Mouse (Mus musculus): Measurements from ENCODE around the gene Il10rb. TPM values are rescaled to one million over a fixed set of nuclear protein-coding genes. Genes with fewer than 3 reads are reported as not detected.

Gene Il10rb
- polyA plus RNA-seq, 2 experiments = 16.5 to 24.3 TPM

DNA sequence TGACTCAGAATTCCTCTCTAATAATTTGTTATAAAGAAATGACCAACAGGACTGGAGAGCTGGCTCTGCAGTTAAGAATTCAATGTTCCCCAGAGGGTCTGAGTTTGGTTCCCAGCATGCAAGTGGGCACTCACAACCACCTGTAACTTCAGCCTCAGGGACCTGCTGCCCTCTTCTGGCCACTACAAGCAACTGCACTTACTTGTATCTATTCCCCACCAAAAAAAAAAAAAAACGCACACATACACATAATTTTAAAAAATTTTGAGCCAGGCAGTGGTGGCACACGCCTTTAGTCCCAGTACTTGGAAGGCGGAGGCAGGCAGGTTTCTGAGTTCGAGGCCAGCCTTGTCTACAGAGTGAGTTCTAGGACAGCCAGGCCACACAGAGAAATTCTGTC is 15.9 kb upstream of the Il10rb start:
- no peak for TF ChIP-seq POLR2A (IDR thresholded peaks at IDR 0.05; ENCODE audit: borderline replicate concordance, extremely low read depth, insufficient read depth, insufficient read length)
- Histone ChIP-seq H3K36me3 (ENCODE audit: control insufficient read depth, insufficient read depth, low read length) (peaks cover 74% of the 10 kb centered on the region), H3K4me3 (replicated peaks; ENCODE audit: low read length) (no peak overlapping the region), H3K27ac (replicated peaks; ENCODE audit: low read depth, low read length) (no peak overlapping the region), H3K4me2 (replicated peaks; ENCODE audit: low read depth, low read length, severe bottlenecking) (no peak overlapping the region), H3K27me3 (ENCODE audit: control insufficient read depth, insufficient read depth, low read length) (no peaks in the 10 kb centered on the region), H3K4me1 (ENCODE audit: control insufficient read depth, insufficient read depth, low read length) (no peaks in the 10 kb centered on the region), H3K9me3 (ENCODE audit: control insufficient read depth, low read length) (no peaks in the 10 kb centered on the region), H3K9ac (ENCODE audit: low read depth, low read length, severe bottlenecking) (no peak overlapping the region)
- ATAC-seq (ENCODE audit: low FRiP score, low read depth) (no peak), DNase-seq (ENCODE audit: low spot score) (no peak)
- 91% methylated on average over 4 of the region's 4 CpGs for WGBS

DNA sequence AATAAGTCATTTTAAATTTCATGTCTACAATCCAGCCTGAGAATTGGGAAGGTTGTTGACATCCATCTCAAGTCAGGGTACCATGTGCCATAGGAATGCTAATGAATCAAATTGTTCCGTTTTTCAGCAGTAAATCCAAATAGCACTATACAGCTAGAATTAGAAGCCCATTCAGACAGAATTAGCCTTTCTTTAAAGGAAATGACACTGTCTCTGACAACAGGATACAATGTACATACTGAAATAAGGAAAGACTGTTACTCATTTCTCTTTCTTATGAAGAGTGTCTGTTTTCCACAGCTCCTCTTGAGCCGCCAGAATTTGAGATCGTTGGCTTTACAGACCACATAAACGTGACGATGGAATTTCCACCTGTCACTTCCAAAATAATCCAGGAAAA is 14.5 kb upstream of the Il10rb start, which contains the start of gene Gm21970:
TSS of gene Gm21970 (plus strand) at position 301 of the 400 bp plus-strand sequence.
- no peaks in the 10 kb centered on the region for H3K27me3 ChIP-seq (ENCODE audit: control insufficient read depth, insufficient read depth, low read length)
- DNase-seq (ENCODE audit: low spot score) (no peak), ATAC-seq (ENCODE audit: low FRiP score, low read depth) (no peak)
- H3K9ac ChIP-seq (ENCODE audit: low read depth, low read length, severe bottlenecking) = no peak within 1 kb of the TSS
- H3K9me3 ChIP-seq (ENCODE audit: control insufficient read depth, low read length) = no peaks in the 10 kb centered on the region
- no peak within 1 kb of the TSS for H3K4me3 ChIP-seq (replicated peaks; ENCODE audit: low read length)
- WGBS = 78% methylated on average over 5 of the region's 5 CpGs
- peaks cover 79% of the 10 kb centered on the region for H3K36me3 ChIP-seq (ENCODE audit: control insufficient read depth, insufficient read depth, low read length)
- no peak within 1 kb of the TSS for H3K27ac ChIP-seq (replicated peaks; ENCODE audit: low read depth, low read length)
- no peak for TF ChIP-seq POLR2A (IDR thresholded peaks at IDR 0.05; ENCODE audit: borderline replicate concordance, extremely low read depth, insufficient read depth, insufficient read length)
- H3K4me1 ChIP-seq (ENCODE audit: control insufficient read depth, insufficient read depth, low read length) = no peaks in the 10 kb centered on the region
- H3K4me2 ChIP-seq (replicated peaks; ENCODE audit: low read depth, low read length, severe bottlenecking) = no peak within 1 kb of the TSS

DNA sequence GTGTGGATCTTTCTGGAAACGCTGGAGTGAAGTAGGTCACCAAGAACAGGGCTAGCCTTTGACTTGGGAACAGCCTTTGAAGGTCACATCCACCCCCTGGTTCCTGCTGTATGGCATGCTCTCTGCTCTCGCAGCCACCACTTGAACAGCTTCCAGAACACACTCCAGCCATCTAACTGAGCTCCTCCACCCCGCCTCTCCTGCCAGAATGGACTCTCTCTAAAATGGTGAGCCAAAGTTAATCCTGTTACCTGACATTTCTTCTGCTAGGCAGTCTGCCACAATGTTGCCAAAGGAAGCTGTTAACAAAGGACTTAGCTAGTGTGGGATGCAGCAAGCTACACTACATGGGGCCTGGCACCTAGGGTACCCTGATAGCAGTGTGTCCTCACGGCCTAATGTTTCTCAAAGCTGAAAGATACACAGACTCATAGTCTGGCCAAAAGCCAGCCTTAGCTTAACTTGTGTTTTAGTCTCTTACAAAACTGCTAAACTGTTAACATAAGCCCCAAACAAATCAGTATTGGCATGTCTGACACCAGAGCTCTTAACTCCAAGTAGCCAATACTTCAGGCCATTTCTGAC is 11.0 kb upstream of the Il10rb start:
- ATAC-seq (ENCODE audit: low FRiP score, low read depth) = no peak

DNA sequence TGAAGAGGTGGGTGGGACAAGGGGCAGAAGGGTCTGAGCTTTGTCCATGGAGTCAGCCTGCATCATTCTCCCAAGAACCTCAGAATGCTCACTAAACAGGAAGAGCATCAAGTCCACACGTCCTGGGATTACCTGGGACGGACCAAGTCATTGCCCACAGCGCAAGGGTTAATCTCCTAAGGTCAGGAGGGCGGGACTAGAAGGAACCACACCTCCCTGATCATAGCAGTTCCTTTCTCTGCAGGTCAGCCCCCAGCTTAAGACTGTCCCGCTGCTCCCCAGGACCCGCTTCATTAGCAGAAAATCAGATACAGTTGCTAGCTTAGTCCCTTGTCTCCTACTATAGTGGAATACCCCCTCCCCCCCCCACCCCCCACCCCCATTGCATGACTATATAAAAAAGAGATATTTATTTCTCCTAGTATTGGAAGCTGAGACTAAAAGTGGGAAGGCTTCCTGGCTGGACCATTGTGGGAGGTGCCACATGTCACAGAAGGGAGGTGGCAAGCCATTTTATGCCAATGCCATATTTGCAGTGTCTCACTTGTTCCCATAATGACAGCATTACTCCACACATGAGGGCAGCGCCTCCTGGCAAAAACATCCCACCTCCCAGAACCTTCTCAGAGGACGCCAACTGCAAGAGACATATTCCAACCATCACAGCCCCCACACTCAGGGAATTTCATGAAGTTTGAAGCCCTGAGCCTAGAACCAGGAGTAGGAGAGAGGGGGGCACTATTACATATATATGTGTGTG is 10.2 kb upstream of the Il10rb start:
- Histone ChIP-seq H3K27me3 (ENCODE audit: control insufficient read depth, insufficient read depth, low read length) (no peaks in the 10 kb centered on the region), H3K27ac (replicated peaks; ENCODE audit: low read depth, low read length) (no peak overlapping the region), H3K4me3 (replicated peaks; ENCODE audit: low read length) (no peak overlapping the region), H3K9me3 (ENCODE audit: control insufficient read depth, low read length) (no peaks in the 10 kb centered on the region), H3K36me3 (ENCODE audit: control insufficient read depth, insufficient read depth, low read length) (peaks cover 55% of the 10 kb centered on the region), H3K4me1 (ENCODE audit: control insufficient read depth, insufficient read depth, low read length) (peaks cover 4% of the 10 kb centered on the region; the same call in 1 of the 2 replicates), H3K4me2 (replicated peaks; ENCODE audit: low read depth, low read length, severe bottlenecking) (no peak overlapping the region), H3K9ac (ENCODE audit: low read depth, low read length, severe bottlenecking) (no peak overlapping the region)
- DNase-seq (ENCODE audit: low spot score) = no peak
- TF ChIP-seq POLR2A (IDR thresholded peaks at IDR 0.05; ENCODE audit: borderline replicate concordance, extremely low read depth, insufficient read depth, insufficient read length) = no peak
- WGBS = 59% methylated on average over 8 of the region's 8 CpGs
- ATAC-seq (ENCODE audit: low FRiP score, low read depth) = no peak

More for the DNA sequence above, 11.0 kb upstream of the Il10rb start:
- no peaks in the 10 kb centered on the region for H3K4me1 ChIP-seq (ENCODE audit: control insufficient read depth, insufficient read depth, low read length)
- H3K36me3 ChIP-seq (ENCODE audit: control insufficient read depth, insufficient read depth, low read length) = peaks cover 55% of the 10 kb centered on the region
- no peak for TF ChIP-seq POLR2A (IDR thresholded peaks at IDR 0.05; ENCODE audit: borderline replicate concordance, extremely low read depth, insufficient read depth, insufficient read length)
- no peak for DNase-seq (ENCODE audit: low spot score)
- H3K4me2 ChIP-seq (replicated peaks; ENCODE audit: low read depth, low read length, severe bottlenecking) = no peak overlapping the region
- H3K9ac ChIP-seq (ENCODE audit: low read depth, low read length, severe bottlenecking) = no peak overlapping the region
- no peak overlapping the region for H3K4me3 ChIP-seq (replicated peaks; ENCODE audit: low read length)
- no peaks in the 10 kb centered on the region for H3K9me3 ChIP-seq (ENCODE audit: control insufficient read depth, low read length)
- 84% methylated on average over 4 of the region's 4 CpGs for WGBS
- no peaks in the 10 kb centered on the region for H3K27me3 ChIP-seq (ENCODE audit: control insufficient read depth, insufficient read depth, low read length)
- no peak overlapping the region for H3K27ac ChIP-seq (replicated peaks; ENCODE audit: low read depth, low read length)

DNA sequence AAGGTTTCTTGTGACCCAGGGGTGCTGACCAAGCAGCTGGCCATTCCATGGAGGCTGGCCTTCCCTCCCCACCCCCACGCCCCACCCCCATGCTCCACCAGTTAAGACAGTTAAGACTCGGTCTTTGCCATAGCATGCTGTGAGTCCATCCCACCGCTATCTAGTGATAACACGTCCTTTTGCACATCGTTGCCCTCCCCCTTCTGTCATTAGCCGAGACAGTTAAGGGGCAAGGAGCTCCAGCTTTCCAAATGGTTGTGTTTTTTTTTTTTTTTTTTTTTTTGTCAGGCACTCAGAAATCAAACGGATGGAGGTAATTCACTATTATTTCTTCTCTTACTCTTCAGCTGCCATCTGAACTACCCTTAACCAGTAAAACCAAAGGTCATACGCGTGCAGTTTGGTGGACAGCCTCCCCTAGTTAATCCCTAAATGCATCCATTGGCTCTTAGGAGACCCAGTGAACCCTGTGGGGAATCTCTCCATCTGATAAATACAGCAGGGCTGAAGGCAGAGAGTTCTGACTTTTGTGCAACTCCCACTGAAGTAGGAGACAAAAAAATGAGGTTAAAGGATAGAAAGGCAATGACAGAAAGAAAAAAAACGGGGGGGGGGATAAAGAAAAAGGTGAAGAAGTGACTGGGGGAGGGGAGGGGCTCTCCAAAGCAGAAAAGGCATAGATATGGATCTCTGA is 9.0 kb upstream of the Il10rb start:
- Histone ChIP-seq H3K4me1 (ENCODE audit: control insufficient read depth, insufficient read depth, low read length) (peaks cover 14% of the 10 kb centered on the region), H3K36me3 (ENCODE audit: control insufficient read depth, insufficient read depth, low read length) (peaks cover 47% of the 10 kb centered on the region), H3K27ac (replicated peaks; ENCODE audit: low read depth, low read length) (no peak overlapping the region), H3K9me3 (ENCODE audit: control insufficient read depth, low read length) (no peaks in the 10 kb centered on the region), H3K4me2 (replicated peaks; ENCODE audit: low read depth, low read length, severe bottlenecking) (no peak overlapping the region), H3K27me3 (ENCODE audit: control insufficient read depth, insufficient read depth, low read length) (no peaks in the 10 kb centered on the region), H3K9ac (ENCODE audit: low read depth, low read length, severe bottlenecking) (no peak overlapping the region), H3K4me3 (replicated peaks; ENCODE audit: low read length) (no peak overlapping the region)
- DNase-seq (ENCODE audit: low spot score) = no peak
- no peak for TF ChIP-seq POLR2A (IDR thresholded peaks at IDR 0.05; ENCODE audit: borderline replicate concordance, extremely low read depth, insufficient read depth, insufficient read length)
- WGBS = 76% methylated on average over 10 of the region's 10 CpGs
- no peak for ATAC-seq (ENCODE audit: low FRiP score, low read depth)

Data from limb, embryonic 14.5 days (tissue).